Mouse (Mus musculus) kidney, postnatal 10 days (tissue): ENCODE measurements at regions not wholly inside any gene's neighbourhood (a gene's known extent, or its start where the extent isn't known, plus 50 kb on each side); places are given as distances from the start of the nearest gene placed in this dataset.
"Not testable (repeated sequence)": the region's sequence is repeated elsewhere in the genome, so short reads cannot be mapped to it uniquely, and the experiment has no call there.

ENCODE experiments used
- DNase-seq: peaks from one replicate; pipeline ENCODE4 v3.0.0; 2021; ENCODE audit warnings: mixed read lengths

- no peak for DNase-seq
Measured at GRCm38 (mm10) chr12:64137997-64138396, 336.5 kb downstream of the Fscb start.

GRCm38 (mm10) chr12:64116438-64116837, 358.1 kb downstream of the Fscb start:
- no peak for DNase-seq

GRCm38 (mm10) chr12:64114476-64114875, 360.0 kb downstream of the Fscb start:
- DNase-seq = no peak

- DNase-seq = peak; percentile 34
Measured at GRCm38 (mm10) chr12:64104214-64104613, 370.3 kb downstream of the Fscb start.

- DNase-seq = no peak
Measured at GRCm38 (mm10) chr12:64076789-64077188, 397.7 kb downstream of the Fscb start.

- no peak for DNase-seq
Measured at GRCm38 (mm10) chr12:64045528-64045927, 429.0 kb downstream of the Fscb start.

GRCm38 (mm10) chr12:64008631-64009030, 465.9 kb downstream of the Fscb start:
- not testable (repeated sequence) for DNase-seq
